Mouse (Mus musculus): ENCODE data around the gene Ptgis.
"Not testable (repeated sequence)": the region's sequence is repeated elsewhere in the genome, so short reads cannot be mapped to it uniquely, and the experiment has no call there.

The Ptgis gene

DNA sequence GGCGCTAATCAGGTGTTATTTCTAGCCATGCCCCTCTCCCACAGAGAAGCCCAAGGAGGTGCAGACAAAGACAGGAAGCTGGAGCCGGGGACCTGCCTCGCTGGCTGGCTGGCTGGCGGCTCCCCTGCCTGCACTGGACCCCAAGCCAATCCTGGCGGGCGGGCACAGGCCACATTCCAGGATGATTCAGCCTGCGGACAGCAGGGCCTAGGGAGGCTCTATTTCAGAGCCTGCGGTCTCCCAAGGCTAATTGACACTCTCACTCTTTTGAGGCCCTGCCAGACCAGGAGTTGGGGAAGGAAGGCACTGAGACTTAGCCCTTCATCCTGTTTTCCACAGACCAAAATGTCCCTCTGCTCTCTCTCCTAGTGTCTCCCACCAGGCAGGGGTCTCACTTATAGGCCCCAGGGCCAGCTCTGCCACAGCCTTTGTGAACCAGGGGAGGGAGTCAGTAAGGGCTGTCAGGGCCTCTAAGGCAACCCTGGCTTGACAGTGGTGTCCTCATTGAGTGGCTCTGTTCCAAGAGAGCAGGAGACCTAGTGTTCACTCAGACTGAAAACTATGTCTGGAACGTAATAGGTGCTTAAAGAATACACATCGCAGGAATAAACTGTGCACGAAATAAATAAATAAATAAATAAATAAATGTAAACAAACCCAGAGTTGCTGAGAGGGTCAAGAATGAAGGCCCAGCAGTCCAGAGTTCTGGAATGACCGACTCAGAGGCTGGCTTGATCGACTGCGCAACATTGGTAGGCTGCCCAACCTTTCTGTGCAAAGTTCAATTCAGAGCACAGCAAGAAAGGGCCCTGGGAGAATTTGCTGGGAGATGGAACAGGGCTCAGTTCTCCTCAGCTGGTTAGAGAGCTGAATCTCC lies 8.0 kb downstream of the Ptgis start:
- no peak for DNase-seq (ENCODE audit: low spot score in 2 of 2)

DNA sequence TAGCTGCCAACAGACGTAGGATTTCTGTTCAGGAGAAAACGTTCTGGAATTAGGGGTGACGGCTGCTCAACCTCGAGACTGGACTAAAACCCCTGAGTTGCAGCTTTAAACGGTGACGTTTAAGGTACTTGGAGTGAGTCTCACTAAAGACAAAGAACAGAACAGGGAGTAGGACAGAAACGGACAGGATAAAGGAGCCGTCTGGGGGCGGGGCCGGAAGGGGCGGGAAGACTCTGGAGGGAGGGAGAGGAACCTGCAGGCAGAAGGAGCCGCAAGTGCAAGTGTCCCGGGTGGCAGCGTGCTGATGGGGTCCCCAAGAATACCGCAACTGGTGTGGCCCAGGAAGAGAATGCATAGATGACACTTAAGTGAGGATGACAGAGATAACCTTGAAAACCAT lies 9.8 kb downstream of the Ptgis start:
- no peak for DNase-seq (ENCODE audit: low spot score in 2 of 2)

- DNase-seq (ENCODE audit: low spot score in 2 of 2), result no peak
Observed at GRCm38 (mm10) chr2:167224937-167225336, 15.5 kb downstream of the Ptgis start.

DNA sequence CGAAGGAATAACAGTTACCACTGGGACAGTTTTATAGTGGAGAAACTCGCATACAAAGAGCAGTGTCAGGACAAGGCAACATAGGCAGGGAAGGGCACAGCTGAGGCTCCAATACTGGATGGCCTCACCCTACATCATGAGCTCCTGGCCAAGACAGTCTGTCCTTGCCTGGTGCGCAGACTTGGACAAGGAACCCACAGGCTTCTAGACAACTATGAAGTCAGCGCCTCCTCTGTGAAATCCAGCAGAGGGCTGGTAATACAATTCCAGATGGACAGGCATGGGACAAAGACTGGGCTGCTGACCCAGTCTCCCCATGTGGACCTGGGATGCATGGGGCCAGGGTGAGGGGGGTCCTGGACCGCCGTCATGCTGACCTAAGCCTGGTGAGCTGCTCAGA lies 16.2 kb downstream of the Ptgis start:
- DNase-seq (ENCODE audit: low spot score in 2 of 2), result no peak

GRCm38 (mm10) chr2:167222152-167222551 lies 18.3 kb downstream of the Ptgis start:
- DNase-seq (ENCODE audit: low spot score in 2 of 2), result peak in 1 of 2 experiments; percentile 81

- no peak for DNase-seq (ENCODE audit: low spot score in 2 of 2)
Observed at GRCm38 (mm10) chr2:167221159-167221845, 19.1 kb downstream of the Ptgis start.

- no peak for DNase-seq (ENCODE audit: low spot score in 2 of 2)
Observed at GRCm38 (mm10) chr2:167220736-167221135, 19.7 kb downstream of the Ptgis start.

DNA sequence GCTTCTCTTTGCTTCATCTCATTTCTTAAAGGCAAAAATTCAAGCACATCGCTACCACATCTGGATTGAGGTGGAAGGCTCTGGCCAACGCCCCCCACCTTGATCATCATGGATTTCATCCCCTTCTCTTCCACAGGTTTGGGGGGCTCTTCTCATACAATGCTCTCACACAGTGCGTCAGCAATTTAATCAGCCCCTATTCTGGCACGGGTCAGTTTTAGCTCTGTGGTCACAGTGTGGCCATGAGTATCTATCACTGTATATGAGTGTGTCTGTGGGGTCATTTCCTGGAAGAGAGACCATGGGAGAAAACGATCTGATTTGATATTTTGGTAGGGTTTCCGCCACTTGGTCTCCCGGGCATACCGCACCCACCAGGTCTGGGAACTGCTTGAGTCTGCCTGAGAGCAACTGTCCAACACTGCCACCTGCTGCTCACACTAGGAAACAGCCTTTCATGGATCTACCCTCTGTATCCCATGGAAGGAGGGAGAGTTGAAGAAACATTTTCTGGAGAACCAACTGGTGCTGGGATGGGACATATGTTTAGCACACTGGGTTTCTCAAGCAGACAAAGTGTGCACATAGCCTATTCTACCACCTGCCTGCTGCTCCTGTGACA lies 21.1 kb downstream of the Ptgis start:
- peak; percentile 66 to 93 for DNase-seq (ENCODE audit: low spot score in 2 of 2)

- DNase-seq (ENCODE audit: low spot score in 2 of 2), result no peak
Observed at GRCm38 (mm10) chr2:167213666-167214065, 26.7 kb downstream of the Ptgis start.

GRCm38 (mm10) chr2:167213076-167213475 lies 27.3 kb downstream of the Ptgis start:
- DNase-seq (ENCODE audit: low spot score in 2 of 2), result no peak

- DNase-seq (ENCODE audit: low spot score in 2 of 2), result no peak
Observed at GRCm38 (mm10) chr2:167212551-167212950, 27.9 kb downstream of the Ptgis start.

DNA sequence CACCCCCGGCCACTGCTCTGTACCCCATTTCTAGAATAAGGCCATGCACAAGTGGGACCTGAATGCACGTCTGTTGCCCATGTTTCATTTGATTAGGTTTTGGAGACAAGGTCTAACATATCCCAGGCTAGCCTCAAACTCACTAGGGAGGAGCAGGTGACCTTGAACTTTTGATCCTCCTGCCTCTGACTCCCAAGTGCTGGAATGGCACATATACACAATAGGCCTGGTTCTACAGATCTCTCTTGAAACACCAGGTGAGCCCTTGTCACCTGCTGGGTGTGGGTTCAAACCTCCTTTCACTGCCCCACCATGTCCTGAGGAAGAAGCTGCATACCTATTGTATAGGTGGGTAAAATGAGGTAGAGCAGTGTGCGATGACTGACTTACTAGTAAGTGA lies 28.3 kb downstream of the Ptgis start:
- no peak for DNase-seq (ENCODE audit: low spot score in 2 of 2)

DNA sequence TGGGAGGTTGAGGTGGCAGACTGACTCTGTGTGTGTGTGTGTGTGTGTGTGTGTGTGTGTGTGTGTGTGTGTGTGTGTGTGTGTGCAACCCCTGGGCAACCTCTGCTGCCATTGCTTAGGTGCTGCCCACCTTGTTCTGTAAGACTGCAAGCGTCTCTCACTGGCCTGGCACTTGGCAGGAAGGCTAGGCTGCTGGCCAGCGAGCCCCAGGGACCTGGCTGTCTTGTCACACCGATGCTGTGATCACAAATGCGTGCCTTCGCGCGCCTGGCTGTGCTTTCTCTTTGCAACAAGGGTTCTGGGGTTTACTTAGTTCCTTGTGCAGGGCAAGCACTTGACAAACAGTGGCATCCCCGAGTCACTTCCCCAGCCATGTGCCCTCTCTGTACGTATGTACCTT lies 30.5 kb downstream of the Ptgis start:
- no peak for DNase-seq (ENCODE audit: low spot score in 2 of 2)

DNA sequence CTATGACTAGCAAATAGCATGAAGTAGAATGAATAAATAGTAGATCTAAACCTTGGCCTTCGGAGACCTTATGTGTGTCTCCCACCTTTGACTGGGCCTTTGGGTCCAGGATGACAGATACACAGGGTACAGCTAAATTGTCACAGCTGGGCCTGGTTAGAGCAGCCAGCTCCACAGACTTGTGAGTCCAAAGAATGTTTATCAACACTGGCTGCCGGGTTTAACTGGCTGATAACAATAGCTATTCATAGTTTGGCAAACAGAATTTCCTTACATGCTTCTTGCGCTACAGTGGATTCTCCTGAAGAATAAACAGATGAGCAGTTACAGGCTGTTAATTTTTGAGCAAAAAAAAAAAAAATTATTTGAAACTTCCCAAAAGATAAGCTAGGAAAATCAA lies 31.4 kb downstream of the Ptgis start:
- no peak for DNase-seq (ENCODE audit: low spot score in 2 of 2)

DNA sequence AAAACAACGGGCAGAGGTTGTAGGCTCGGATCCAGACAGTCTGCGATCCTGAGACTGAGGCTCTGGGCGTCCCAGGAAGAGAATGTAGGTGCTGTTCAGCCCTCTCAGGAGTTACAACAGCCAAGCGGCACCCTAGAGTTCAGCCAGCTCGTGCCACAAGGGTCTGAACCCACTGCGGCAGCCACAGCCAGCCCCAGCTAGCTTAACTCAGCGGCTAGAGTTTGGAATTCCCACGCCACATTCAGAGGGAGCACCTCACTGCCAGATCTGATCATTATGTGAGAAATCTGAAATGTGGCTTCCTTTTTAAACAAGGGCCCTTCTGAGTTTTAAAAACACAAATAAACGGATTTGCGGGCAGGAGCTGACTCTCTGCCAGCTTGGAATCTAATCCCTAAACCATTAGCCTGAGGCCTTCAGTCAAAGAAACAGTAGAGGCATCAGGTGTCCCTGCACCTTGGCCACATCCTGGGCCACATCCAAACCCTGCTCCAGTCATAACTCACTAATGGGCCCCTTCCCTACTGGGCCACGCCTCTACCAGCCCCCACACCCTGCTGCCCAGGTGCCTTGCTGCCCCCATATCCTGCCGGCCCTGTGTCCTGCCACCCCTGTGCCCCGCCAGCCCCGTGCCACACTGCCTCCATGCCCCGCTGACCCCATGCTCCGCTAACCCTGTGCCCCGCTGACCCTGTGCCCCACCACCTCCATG lies 34.3 kb downstream of the Ptgis start:
- no peak for DNase-seq (ENCODE audit: low spot score in 2 of 2)

GRCm38 (mm10) chr2:167204686-167205085 lies 35.7 kb downstream of the Ptgis start:
- not testable (repeated sequence) for DNase-seq (ENCODE audit: low spot score in 2 of 2)

DNA sequence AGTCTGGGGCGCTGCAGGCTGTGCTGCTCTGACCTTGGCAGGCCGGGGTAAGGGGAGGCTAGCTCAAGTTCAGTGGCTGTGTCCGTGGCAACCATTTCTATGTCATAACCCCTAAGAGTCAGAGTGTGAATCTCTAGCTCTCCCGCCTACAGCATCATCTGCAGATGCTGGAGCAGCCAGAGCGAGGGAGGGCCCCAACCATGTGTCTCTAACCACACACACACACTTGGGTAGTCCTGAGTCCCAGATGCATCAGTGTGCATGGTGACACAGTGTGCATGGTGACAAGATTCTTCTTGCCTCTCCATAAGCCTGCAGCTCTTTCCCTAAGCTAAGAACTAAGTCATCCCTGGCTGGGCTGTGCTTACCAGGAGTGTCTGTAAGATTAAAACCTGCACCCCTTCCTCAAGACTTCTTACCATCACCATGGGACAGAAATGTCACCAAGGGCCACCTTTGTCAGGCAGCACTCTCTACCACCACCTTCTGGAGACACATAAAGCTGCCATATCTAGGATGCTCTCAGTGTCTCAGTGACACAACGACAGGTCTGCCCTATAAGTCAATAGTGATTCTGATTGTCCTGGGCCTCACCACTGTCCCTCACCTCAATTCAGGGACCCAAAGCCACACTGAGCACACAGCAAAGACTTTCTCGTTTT lies 36.8 kb downstream of the Ptgis start:
- DNase-seq (ENCODE audit: low spot score in 2 of 2), result no peak

DNA sequence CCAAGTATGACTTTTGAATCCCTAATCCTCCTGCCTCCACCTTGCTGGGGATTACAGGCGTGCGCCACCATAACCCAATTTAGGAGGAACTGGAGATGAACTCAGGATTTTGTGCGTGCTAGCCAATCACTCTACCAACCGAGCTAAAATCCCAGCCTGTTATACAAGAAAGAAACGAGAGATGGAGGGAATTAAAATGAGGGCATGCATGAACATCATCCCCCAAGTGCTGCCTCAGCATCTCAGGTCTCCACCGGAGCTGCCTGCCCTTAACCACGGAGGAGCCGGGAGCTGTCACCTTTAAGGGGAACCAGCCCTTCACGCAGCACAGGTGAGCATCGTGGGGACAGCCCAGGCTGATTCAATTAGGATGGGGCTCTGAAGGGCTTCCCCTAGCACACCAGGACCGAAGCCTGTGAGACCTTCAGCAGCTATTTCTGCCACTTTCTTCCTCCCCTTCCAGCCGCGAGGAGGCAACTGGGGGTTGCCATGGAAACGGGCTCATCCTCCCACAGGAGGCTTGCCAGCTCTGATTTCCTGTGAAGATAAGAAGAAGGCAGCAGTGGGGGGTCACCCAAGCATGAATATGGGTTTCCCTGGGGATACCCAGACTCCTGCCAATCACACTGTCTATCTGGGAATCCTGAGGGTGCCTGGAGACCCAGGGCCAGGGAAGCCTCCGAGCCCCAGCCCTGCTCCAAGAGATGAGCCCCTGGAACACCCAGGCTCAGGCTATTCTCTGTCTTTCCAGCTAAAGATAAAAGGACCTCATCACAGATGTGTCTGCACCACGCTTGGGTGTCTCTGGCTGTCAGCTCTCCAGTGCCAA lies 38.7 kb downstream of the Ptgis start:
- peak; percentile 88 to 91 for DNase-seq (ENCODE audit: low spot score in 2 of 2)

GRCm38 (mm10) chr2:167198660-167199427 lies 41.6 kb downstream of the Ptgis start:
- no peak for DNase-seq (ENCODE audit: low spot score in 2 of 2)

DNA sequence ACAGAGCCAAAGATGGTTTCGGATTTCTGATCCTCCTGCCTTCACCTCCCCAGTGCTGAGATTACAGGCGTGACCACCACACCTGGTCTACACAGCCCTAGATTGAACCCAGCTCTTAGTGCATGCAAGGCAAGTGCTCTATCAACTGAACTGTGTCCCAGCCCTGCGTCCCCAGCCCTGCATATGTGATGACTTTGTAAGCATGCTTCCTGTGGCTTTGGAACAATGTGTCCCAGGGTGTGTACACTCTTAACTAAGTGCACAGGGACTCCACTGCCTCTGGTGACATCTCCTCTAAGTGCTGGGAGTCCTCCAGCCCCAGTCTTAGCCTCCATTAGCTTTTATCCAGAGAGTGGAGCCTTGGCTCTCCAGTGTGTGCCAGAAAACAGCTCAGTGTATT lies 47.0 kb downstream of the Ptgis start:
- DNase-seq (ENCODE audit: low spot score in 2 of 2), result peak in 1 of 2 experiments; percentile 1

All from left cerebral cortex, adult 9 months (tissue).